Mouse (Mus musculus): ENCODE data around the gene Adgrb3. TPM values are rescaled to one million over a fixed set of nuclear protein-coding genes. Genes with fewer than 3 reads are reported as not detected.
"Not testable (repeated sequence)": the region's sequence is repeated elsewhere in the genome, so short reads cannot be mapped to it uniquely, and the experiment has no call there.

Adgrb3 gene
- polyA plus RNA-seq, 1 experiment from 2014 or later: 3.0 TPM

DNA sequence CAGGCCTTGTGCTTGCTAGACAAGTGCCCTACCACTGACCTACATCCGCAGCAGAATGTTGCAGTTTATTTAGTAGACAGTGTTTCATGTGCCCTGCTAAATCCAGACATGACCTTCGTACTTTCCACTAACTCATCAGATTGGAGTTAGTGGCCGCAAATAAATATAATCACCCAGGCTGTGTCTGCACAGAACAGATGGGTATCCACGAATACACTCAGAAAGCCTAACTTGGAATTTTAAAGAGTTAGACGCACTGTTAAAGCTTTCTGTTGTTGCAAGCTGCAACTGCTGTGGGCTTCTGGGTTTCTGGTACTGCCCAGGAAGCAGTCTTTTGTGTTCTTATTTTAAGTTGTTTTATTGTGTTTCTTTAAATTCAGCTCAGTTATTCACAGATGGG is 185.3 kb downstream of the Adgrb3 start:
- Histone ChIP-seq H3K27me3 (ENCODE audit: control insufficient read depth, insufficient read depth, low read length) (no peaks in the 10 kb centered on the region), H3K4me1 (ENCODE audit: control insufficient read depth, insufficient read depth, low read length) (no peaks in the 10 kb centered on the region), H3K27ac (replicated peaks; ENCODE audit: low read depth, low read length) (no peak overlapping the region), H3K9ac (replicated peaks; ENCODE audit: low read length) (no peak overlapping the region), H3K36me3 (replicated peaks; ENCODE audit: control insufficient read depth, insufficient read depth, low read depth, low read length) (no peaks in the 10 kb centered on the region), H3K4me2 (ENCODE audit: low read depth, low read length) (no peak overlapping the region), H3K4me3 (ENCODE audit: low read depth, low read length) (no peak overlapping the region), H3K9me3 (replicated peaks; ENCODE audit: control insufficient read depth, low read length) (no peaks in the 10 kb centered on the region)
- WGBS: 85% methylated on average over 5 of the region's 5 CpGs
- DNase-seq (ENCODE audit: low spot score) (no peak), ATAC-seq (replicated peaks; ENCODE audit: insufficient number of reproducible peaks, low FRiP score, low TSS enrichment, low read depth) (no peak)

DNA sequence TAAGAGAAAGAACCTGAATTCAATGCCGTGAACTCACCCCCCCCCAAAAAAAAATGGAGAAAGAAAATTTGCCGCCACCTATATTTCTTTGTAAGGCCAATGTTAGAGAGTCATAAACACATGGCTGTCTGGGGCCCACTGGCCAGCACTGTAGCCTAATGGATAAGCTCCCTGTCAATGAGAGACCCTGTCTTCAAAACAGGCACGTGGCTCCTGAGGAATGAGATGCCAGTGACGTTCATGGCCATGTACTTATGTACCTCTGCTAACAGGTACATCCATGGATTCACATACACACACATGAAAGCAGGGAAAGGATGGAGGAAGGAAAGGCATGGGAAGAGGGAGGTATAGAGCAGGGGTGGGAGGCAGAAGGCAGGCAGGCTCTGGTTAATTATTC is 208.0 kb downstream of the Adgrb3 start:
- no peak overlapping the region for H3K9ac ChIP-seq (replicated peaks; ENCODE audit: low read length)
- no peaks in the 10 kb centered on the region for H3K9me3 ChIP-seq (replicated peaks; ENCODE audit: control insufficient read depth, low read length)
- no peaks in the 10 kb centered on the region for H3K4me1 ChIP-seq (ENCODE audit: control insufficient read depth, insufficient read depth, low read length)
- H3K27ac ChIP-seq (replicated peaks; ENCODE audit: low read depth, low read length): no peak overlapping the region
- WGBS: 67% methylated on average over 4 of the region's 4 CpGs
- no peak for DNase-seq (ENCODE audit: low spot score)
- ATAC-seq (replicated peaks; ENCODE audit: insufficient number of reproducible peaks, low FRiP score, low TSS enrichment, low read depth): no peak
- no peaks in the 10 kb centered on the region for H3K27me3 ChIP-seq (ENCODE audit: control insufficient read depth, insufficient read depth, low read length)
- no peaks in the 10 kb centered on the region for H3K36me3 ChIP-seq (replicated peaks; ENCODE audit: control insufficient read depth, insufficient read depth, low read depth, low read length)
- no peak overlapping the region for H3K4me2 ChIP-seq (ENCODE audit: low read depth, low read length)
- no peak overlapping the region for H3K4me3 ChIP-seq (ENCODE audit: low read depth, low read length)

DNA sequence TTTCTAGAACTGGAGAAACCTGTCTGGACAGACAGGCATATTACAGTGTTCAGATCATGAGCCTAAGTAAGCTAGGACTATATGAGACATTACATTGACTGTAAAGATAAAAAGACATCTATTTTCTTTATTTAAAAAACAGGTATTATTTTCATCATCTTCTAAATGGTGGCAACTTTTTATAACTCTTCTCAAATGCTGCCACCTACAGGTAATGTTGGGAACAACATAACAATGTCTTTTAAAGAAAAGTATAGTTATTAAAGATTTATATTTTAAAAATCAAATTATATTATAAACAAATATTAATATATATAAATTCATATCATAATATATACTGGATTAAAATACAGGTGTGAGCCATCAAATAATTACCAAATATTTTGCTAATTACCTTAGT is 212.6 kb downstream of the Adgrb3 start:
- Histone ChIP-seq H3K9ac (replicated peaks; ENCODE audit: low read length) (no peak overlapping the region), H3K4me2 (ENCODE audit: low read depth, low read length) (no peak overlapping the region), H3K27ac (replicated peaks; ENCODE audit: low read depth, low read length) (no peak overlapping the region), H3K27me3 (ENCODE audit: control insufficient read depth, insufficient read depth, low read length) (no peaks in the 10 kb centered on the region), H3K36me3 (replicated peaks; ENCODE audit: control insufficient read depth, insufficient read depth, low read depth, low read length) (no peaks in the 10 kb centered on the region), H3K9me3 (replicated peaks; ENCODE audit: control insufficient read depth, low read length) (no peaks in the 10 kb centered on the region), H3K4me1 (ENCODE audit: control insufficient read depth, insufficient read depth, low read length) (no peaks in the 10 kb centered on the region), H3K4me3 (ENCODE audit: low read depth, low read length) (no peak overlapping the region)
- ATAC-seq (replicated peaks; ENCODE audit: insufficient number of reproducible peaks, low FRiP score, low TSS enrichment, low read depth): no peak
- DNase-seq (ENCODE audit: low spot score): peak; percentile 66

DNA sequence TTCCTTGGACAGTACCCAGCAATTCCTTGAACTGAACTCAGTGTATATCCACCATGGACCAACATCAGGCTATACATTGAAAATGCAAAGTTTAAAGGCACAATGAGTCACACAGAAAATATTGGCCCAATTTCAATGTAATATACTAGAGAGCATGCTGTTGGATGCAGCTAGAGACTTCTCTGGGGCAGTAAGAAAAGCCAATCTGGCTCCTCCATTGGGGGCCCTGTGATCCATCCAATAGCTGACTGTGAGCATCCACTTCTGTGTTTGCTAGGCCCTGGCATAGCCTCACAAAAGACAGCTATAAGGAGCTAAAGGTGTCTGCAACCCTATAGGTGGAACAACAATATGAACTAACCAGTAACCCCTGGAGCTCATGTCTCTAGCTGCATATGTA is 218.7 kb downstream of the Adgrb3 start:
- not testable (repeated sequence) for H3K4me3 ChIP-seq (ENCODE audit: low read depth, low read length); H3K4me1 ChIP-seq (ENCODE audit: control insufficient read depth, insufficient read depth, low read length); DNase-seq (ENCODE audit: low spot score); H3K9ac ChIP-seq (replicated peaks; ENCODE audit: low read length); H3K27ac ChIP-seq (replicated peaks; ENCODE audit: low read depth, low read length); H3K27me3 ChIP-seq (ENCODE audit: control insufficient read depth, insufficient read depth, low read length); H3K36me3 ChIP-seq (replicated peaks; ENCODE audit: control insufficient read depth, insufficient read depth, low read depth, low read length); ATAC-seq (replicated peaks; ENCODE audit: insufficient number of reproducible peaks, low FRiP score, low TSS enrichment, low read depth); H3K4me2 ChIP-seq (ENCODE audit: low read depth, low read length); H3K9me3 ChIP-seq (replicated peaks; ENCODE audit: control insufficient read depth, low read length)

DNA sequence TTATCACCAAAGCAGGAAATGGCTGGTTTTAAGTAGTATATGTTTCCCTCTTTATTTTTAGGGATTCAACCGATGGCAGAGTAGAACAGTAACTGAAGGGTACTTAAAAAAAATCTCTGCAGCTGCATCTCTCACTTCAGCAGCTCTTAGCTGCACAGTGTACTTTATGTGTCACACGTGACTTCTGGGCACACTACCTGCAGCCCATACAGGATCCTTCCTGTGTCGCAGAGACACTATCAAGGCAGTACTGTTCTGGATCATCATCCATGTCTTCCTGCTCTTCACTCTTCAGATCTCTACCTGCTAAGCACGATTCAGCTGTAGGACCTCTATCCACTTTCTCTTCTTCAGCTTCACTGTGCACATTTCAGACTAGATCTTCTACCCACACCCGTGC is 230.6 kb downstream of the Adgrb3 start:
- no peak overlapping the region for H3K4me2 ChIP-seq (ENCODE audit: low read depth, low read length)
- no peaks in the 10 kb centered on the region for H3K9me3 ChIP-seq (replicated peaks; ENCODE audit: control insufficient read depth, low read length)
- no peak overlapping the region for H3K4me3 ChIP-seq (ENCODE audit: low read depth, low read length)
- no peak overlapping the region for H3K27ac ChIP-seq (replicated peaks; ENCODE audit: low read depth, low read length)
- H3K36me3 ChIP-seq (replicated peaks; ENCODE audit: control insufficient read depth, insufficient read depth, low read depth, low read length): no peaks in the 10 kb centered on the region
- DNase-seq (ENCODE audit: low spot score) (no peak), ATAC-seq (replicated peaks; ENCODE audit: insufficient number of reproducible peaks, low FRiP score, low TSS enrichment, low read depth) (no peak)
- H3K27me3 ChIP-seq (ENCODE audit: control insufficient read depth, insufficient read depth, low read length): no peaks in the 10 kb centered on the region
- no peak overlapping the region for H3K9ac ChIP-seq (replicated peaks; ENCODE audit: low read length)
- WGBS: 87% methylated on average over 5 of the region's 5 CpGs
- no peaks in the 10 kb centered on the region for H3K4me1 ChIP-seq (ENCODE audit: control insufficient read depth, insufficient read depth, low read length)

DNA sequence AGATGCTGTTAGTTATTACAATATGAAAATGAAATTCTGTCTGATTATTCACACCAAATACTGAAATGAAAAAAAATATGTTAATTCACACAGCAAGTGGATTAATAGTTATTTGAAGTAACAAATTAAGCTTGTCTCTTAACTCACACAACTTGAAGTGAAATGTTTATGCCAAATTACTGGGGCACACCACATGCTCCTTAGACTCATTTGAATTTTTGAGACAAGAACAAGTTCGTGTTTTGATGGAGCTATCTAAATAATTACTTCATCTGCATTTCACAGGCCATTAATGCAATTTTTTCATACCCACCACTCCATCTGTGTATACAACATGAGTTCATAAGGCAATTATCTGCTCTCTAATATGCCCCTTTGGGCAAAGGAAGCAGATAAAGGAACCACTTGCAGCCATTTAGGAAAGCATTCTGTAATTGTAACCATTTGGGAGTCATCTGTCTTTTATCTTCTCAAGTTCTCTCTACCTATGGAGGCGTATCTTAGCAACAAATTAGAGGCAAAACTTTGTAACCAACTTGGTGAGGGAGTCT is 240.9 kb downstream of the Adgrb3 start:
- Histone ChIP-seq H3K4me3 (ENCODE audit: low read depth, low read length) (no peak overlapping the region), H3K27ac (replicated peaks; ENCODE audit: low read depth, low read length) (no peak overlapping the region), H3K9me3 (replicated peaks; ENCODE audit: control insufficient read depth, low read length) (no peaks in the 10 kb centered on the region), H3K36me3 (replicated peaks; ENCODE audit: control insufficient read depth, insufficient read depth, low read depth, low read length) (no peaks in the 10 kb centered on the region), H3K27me3 (ENCODE audit: control insufficient read depth, insufficient read depth, low read length) (no peaks in the 10 kb centered on the region), H3K9ac (replicated peaks; ENCODE audit: low read length) (no peak overlapping the region), H3K4me2 (ENCODE audit: low read depth, low read length) (no peak overlapping the region), H3K4me1 (ENCODE audit: control insufficient read depth, insufficient read depth, low read length) (no peaks in the 10 kb centered on the region)
- no peak for ATAC-seq (replicated peaks; ENCODE audit: insufficient number of reproducible peaks, low FRiP score, low TSS enrichment, low read depth)
- WGBS: 41% methylated on average over 2 of the region's 2 CpGs
- DNase-seq (ENCODE audit: low spot score): peak; percentile 3

DNA sequence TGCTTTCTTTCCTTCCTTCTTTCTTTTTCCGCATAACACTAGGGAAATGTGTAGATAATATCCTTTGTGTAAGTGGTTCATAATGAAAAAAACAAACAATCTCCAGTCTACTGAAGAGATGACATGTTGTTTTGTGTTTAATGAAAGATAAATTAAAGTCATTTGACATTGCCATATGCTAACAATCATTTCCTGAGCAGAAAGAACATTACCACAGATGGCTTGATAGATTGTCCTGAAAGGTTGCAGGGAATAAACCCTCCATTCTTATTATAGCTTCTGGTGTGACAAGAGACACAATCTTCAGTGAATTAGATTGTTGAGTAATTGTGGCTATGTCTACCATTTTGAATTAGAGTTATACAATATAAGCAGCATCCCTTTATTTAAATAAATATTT is 247.8 kb downstream of the Adgrb3 start:
- WGBS: 72% methylated on average over 1 of the region's 1 CpGs
- no peaks in the 10 kb centered on the region for H3K36me3 ChIP-seq (replicated peaks; ENCODE audit: control insufficient read depth, insufficient read depth, low read depth, low read length)
- DNase-seq (ENCODE audit: low spot score) (no peak), ATAC-seq (replicated peaks; ENCODE audit: insufficient number of reproducible peaks, low FRiP score, low TSS enrichment, low read depth) (no peak)
- no peak overlapping the region for H3K9ac ChIP-seq (replicated peaks; ENCODE audit: low read length)
- no peak overlapping the region for H3K4me3 ChIP-seq (ENCODE audit: low read depth, low read length)
- no peaks in the 10 kb centered on the region for H3K9me3 ChIP-seq (replicated peaks; ENCODE audit: control insufficient read depth, low read length)
- no peak overlapping the region for H3K4me2 ChIP-seq (ENCODE audit: low read depth, low read length)
- H3K4me1 ChIP-seq (ENCODE audit: control insufficient read depth, insufficient read depth, low read length): no peaks in the 10 kb centered on the region
- H3K27me3 ChIP-seq (ENCODE audit: control insufficient read depth, insufficient read depth, low read length): no peaks in the 10 kb centered on the region
- no peak overlapping the region for H3K27ac ChIP-seq (replicated peaks; ENCODE audit: low read depth, low read length)

DNA sequence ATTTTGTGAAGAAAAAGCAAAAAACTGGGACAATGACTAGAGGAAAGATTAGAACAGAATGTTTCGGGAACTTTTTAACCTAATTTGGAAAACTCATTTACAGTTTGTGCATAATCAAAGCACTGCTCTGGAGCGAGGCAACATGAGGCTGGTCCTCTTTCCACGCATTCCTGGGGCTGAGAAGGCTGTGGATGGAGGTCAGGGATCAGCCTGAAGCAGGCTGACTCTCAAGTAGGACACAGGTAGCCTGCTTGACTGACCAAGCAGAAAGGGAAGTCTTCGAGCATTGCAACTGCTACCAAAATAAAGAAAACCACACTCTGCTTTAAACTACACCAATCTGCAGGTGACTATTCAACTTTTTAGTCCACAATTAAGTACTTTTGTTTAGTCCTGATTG is 251.7 kb downstream of the Adgrb3 start:
- H3K9ac ChIP-seq (replicated peaks; ENCODE audit: low read length): no peak overlapping the region
- ATAC-seq (replicated peaks; ENCODE audit: insufficient number of reproducible peaks, low FRiP score, low TSS enrichment, low read depth): no peak
- no peak overlapping the region for H3K4me3 ChIP-seq (ENCODE audit: low read depth, low read length)
- H3K27me3 ChIP-seq (ENCODE audit: control insufficient read depth, insufficient read depth, low read length): no peaks in the 10 kb centered on the region
- no peak overlapping the region for H3K27ac ChIP-seq (replicated peaks; ENCODE audit: low read depth, low read length)
- WGBS: 63% methylated on average over 4 of the region's 4 CpGs
- H3K4me2 ChIP-seq (ENCODE audit: low read depth, low read length): no peak overlapping the region
- no peaks in the 10 kb centered on the region for H3K4me1 ChIP-seq (ENCODE audit: control insufficient read depth, insufficient read depth, low read length)
- H3K9me3 ChIP-seq (replicated peaks; ENCODE audit: control insufficient read depth, low read length): no peaks in the 10 kb centered on the region
- no peak for DNase-seq (ENCODE audit: low spot score)
- H3K36me3 ChIP-seq (replicated peaks; ENCODE audit: control insufficient read depth, insufficient read depth, low read depth, low read length): no peaks in the 10 kb centered on the region

All from embryonic facial prominence, embryonic 11.5 days (tissue).